Mouse (Mus musculus) midbrain, postnatal 0 days (tissue): ENCODE results near the gene Prr5l. TPM values are rescaled to one million over a fixed set of nuclear protein-coding genes. Genes with fewer than 3 reads are reported as not detected.

Source experiments
- ATAC-seq: fragments of 200-750 bp; cut with Nextera tagmentation; 2 replicates; pipeline ENCODE4 v1.8.0; 2017; ENCODE audit warnings: moderate number of reproducible peaks, mild to moderate bottlenecking, moderate TSS enrichment, moderate library complexity; ENCODE audit not compliant: low FRiP score
- DNase-seq: peaks from one replicate; pipeline ENCODE4 v3.0.0-alpha.2; 2015; ENCODE audit warnings: low spot score
- H3K27ac ChIP-seq: fragments of 300-500 bp; sonication (generic); 2 replicates; pipeline ENCODE4 v1.5.1; 2014; ENCODE audit warnings: low read depth, mild to moderate bottlenecking, low read length, mixed read lengths
- H3K27me3 ChIP-seq: fragments of 300-500 bp; sonication (generic); 2 replicates; pipeline ENCODE4 v1.6.1; 2014; ENCODE audit warnings: low read length, control low read depth, mixed read lengths; ENCODE audit not compliant: insufficient read depth
- H3K36me3 ChIP-seq: fragments of 300-500 bp; sonication (generic); 2 replicates; pipeline ENCODE4 v1.6.1; 2014; ENCODE audit warnings: low read length, control low read depth, mixed read lengths; ENCODE audit not compliant: insufficient read depth
- H3K4me1 ChIP-seq: fragments of 300-500 bp; sonication (generic); 2 replicates; pipeline ENCODE4 v1.6.1; 2014; ENCODE audit warnings: mild to moderate bottlenecking, control low read depth, antibody characterized with exemption, low read length, mixed read lengths; ENCODE audit not compliant: insufficient read depth
- H3K4me2 ChIP-seq: fragments of 300-500 bp; sonication (generic); 2 replicates; pipeline ENCODE4 v1.6.1; 2014; ENCODE audit warnings: low read depth, mild to moderate bottlenecking, low read length, mixed read lengths; ENCODE audit not compliant: poor library complexity, severe bottlenecking
- H3K4me3 ChIP-seq: fragments of 300-500 bp; sonication (generic); 2 replicates; pipeline ENCODE4 v1.5.1; 2014; ENCODE audit warnings: low read depth, mild to moderate bottlenecking, low read length, moderate library complexity
- H3K9ac ChIP-seq: fragments of 300-500 bp; sonication (generic); replicated peaks from 2 replicates; pipeline ENCODE4 v1.6.1; 2014; ENCODE audit warnings: mild to moderate bottlenecking, low read length, moderate library complexity, mixed read lengths; ENCODE audit not compliant: poor library complexity, severe bottlenecking
- H3K9me3 ChIP-seq: fragments of 300-500 bp; sonication (generic); 2 replicates; pipeline ENCODE4 v1.6.1; 2016; ENCODE audit warnings: low read length, control low read depth
- CTCF ChIP-seq: IDR thresholded peaks from 2 replicates; pipeline ENCODE4 v1.5.1; 2016; ENCODE audit warnings: antibody characterized with exemption, mild to moderate bottlenecking
- WGBS: fragments of 180-500 bp; shearing (Covaris S2); extraction: QIAGEN DNeasy Blood & Tissue Kit; methylation state at CpG from one replicate; pipeline ENCODE4 v1.1.7; 2014; 5-methylcytosine and 5-hydroxymethylcytosine counted together
- polyA plus RNA-seq: library from polyadenylated mRNA; unstranded; fragments of >200 nt; fragmentation: Nextera tagmentation; extraction: Ambion mirVana; gene quantifications from 2 replicates; pipeline ENCODE4 v1.2.1, GENCODE M21; 2015
- total RNA-seq: library from RNA; depleted of rRNA; stranded (reverse); fragments of >200 nt; gene quantifications from 2 replicates; pipeline ENCODE4 v1.2.3, GENCODE M21; 2014; rRNA removed

The Prr5l gene
- total RNA-seq (2.7 and 3.7 TPM in 2 replicates), polyA plus RNA-seq (4.0 and 4.7 TPM in 2 replicates)

- no peak within 1 kb of the TSS for H3K4me3 ChIP-seq
- DNase-seq = no peak
- no peaks in the 10 kb centered on the region for H3K9me3 ChIP-seq
- no peak for ATAC-seq
- no peak for TF ChIP-seq CTCF
- no peaks in the 10 kb centered on the region for H3K36me3 ChIP-seq
- H3K9ac ChIP-seq = no peak within 1 kb of the TSS
- H3K27ac ChIP-seq = no peak within 1 kb of the TSS
- H3K27me3 ChIP-seq = no peaks in the 10 kb centered on the region
- no peak within 1 kb of the TSS for H3K4me2 ChIP-seq
- H3K4me1 ChIP-seq = peaks cover 10% of the 10 kb centered on the region; the same call in 1 of the 2 replicates
- WGBS = 26% methylated on average over 3 of the region's 3 CpGs
Observed at GRCm38 (mm10) chr2:101882998-101883397, at the start of gene Prr5l. Gene Prr5l, minus strand, starts transcription at chr2:101883027.

GRCm38 (mm10) chr2:101932169-101932936 lies 49.5 kb upstream of the Prr5l start:
- Histone ChIP-seq H3K36me3 (no peaks in the 10 kb centered on the region), H3K9me3 (no peaks in the 10 kb centered on the region), H3K27ac (no peak overlapping the region), H3K4me3 (no peak overlapping the region), H3K4me1 (no peaks in the 10 kb centered on the region), H3K27me3 (no peaks in the 10 kb centered on the region), H3K9ac (no peak overlapping the region), H3K4me2 (no peak overlapping the region)
- DNase-seq (peak; percentile 64), ATAC-seq (0 out of 2 replicates have a peak, but pooled peaks have one; percentile 27)
- 58% methylated on average over 14 of the region's 14 CpGs for WGBS
- TF ChIP-seq CTCF = no peak

GRCm38 (mm10) chr2:101925591-101926188 lies 42.9 kb upstream of the Prr5l start:
- Histone ChIP-seq H3K9ac (no peak overlapping the region), H3K4me2 (no peak overlapping the region), H3K36me3 (no peaks in the 10 kb centered on the region), H3K4me3 (no peak overlapping the region), H3K27me3 (no peaks in the 10 kb centered on the region), H3K27ac (no peak overlapping the region), H3K9me3 (no peaks in the 10 kb centered on the region), H3K4me1 (no peaks in the 10 kb centered on the region; the same call in 1 of the 2 replicates)
- DNase-seq (peak; percentile 6), ATAC-seq (no peak)
- WGBS = 17% methylated on average over 12 of the region's 12 CpGs
- no peak for TF ChIP-seq CTCF

GRCm38 (mm10) chr2:101925183-101925582 lies 42.4 kb upstream of the Prr5l start:
- H3K36me3 ChIP-seq = no peaks in the 10 kb centered on the region

GRCm38 (mm10) chr2:101923181-101923580 lies 40.4 kb upstream of the Prr5l start:
- 85% methylated on average over 4 of the region's 4 CpGs for WGBS
- H3K36me3 ChIP-seq = no peaks in the 10 kb centered on the region
- H3K4me3 ChIP-seq = no peak overlapping the region
- TF ChIP-seq CTCF = no peak
- ATAC-seq = no peak
- H3K4me1 ChIP-seq = peaks cover 5% of the 10 kb centered on the region; the same call in 1 of the 2 replicates
- no peak overlapping the region for H3K4me2 ChIP-seq
- no peaks in the 10 kb centered on the region for H3K9me3 ChIP-seq
- no peak overlapping the region for H3K27ac ChIP-seq
- no peaks in the 10 kb centered on the region for H3K27me3 ChIP-seq
- H3K9ac ChIP-seq = no peak overlapping the region
- no peak for DNase-seq

More at GRCm38 (mm10) chr2:101925183-101925582, 42.4 kb upstream of the Prr5l start:
- H3K27me3 ChIP-seq = no peaks in the 10 kb centered on the region
- no peak for ATAC-seq
- no peaks in the 10 kb centered on the region for H3K9me3 ChIP-seq
- no peak overlapping the region for H3K9ac ChIP-seq
- peaks cover 2% of the 10 kb centered on the region; the same call in 1 of the 2 replicates for H3K4me1 ChIP-seq
- TF ChIP-seq CTCF = no peak
- no peak overlapping the region for H3K4me3 ChIP-seq
- H3K4me2 ChIP-seq = no peak overlapping the region
- H3K27ac ChIP-seq = no peak overlapping the region
- 59% methylated on average over 3 of the region's 3 CpGs for WGBS
- DNase-seq = no peak

GRCm38 (mm10) chr2:101922302-101922701 lies 39.5 kb upstream of the Prr5l start:
- no peaks in the 10 kb centered on the region for H3K27me3 ChIP-seq
- H3K4me1 ChIP-seq = peaks cover 5% of the 10 kb centered on the region; the same call in 1 of the 2 replicates
- no peak overlapping the region for H3K4me3 ChIP-seq
- no peaks in the 10 kb centered on the region for H3K9me3 ChIP-seq
- no peak overlapping the region for H3K4me2 ChIP-seq
- DNase-seq (no peak), ATAC-seq (no peak)
- no peak overlapping the region for H3K9ac ChIP-seq
- no peak overlapping the region for H3K27ac ChIP-seq
- TF ChIP-seq CTCF = no peak
- WGBS = 94% methylated on average over 4 of the region's 4 CpGs
- no peaks in the 10 kb centered on the region for H3K36me3 ChIP-seq
